Mouse (Mus musculus): ENCODE data around the gene Prss16. TPM values are rescaled to one million over a fixed set of nuclear protein-coding genes. Genes with fewer than 3 reads are reported as not detected.

Prss16 gene
- 0.69 and 0.95 TPM in 2 replicates for polyA plus RNA-seq (2016; fragmentation: Nextera tagmentation; extraction: Ambion mirVana)

DNA sequence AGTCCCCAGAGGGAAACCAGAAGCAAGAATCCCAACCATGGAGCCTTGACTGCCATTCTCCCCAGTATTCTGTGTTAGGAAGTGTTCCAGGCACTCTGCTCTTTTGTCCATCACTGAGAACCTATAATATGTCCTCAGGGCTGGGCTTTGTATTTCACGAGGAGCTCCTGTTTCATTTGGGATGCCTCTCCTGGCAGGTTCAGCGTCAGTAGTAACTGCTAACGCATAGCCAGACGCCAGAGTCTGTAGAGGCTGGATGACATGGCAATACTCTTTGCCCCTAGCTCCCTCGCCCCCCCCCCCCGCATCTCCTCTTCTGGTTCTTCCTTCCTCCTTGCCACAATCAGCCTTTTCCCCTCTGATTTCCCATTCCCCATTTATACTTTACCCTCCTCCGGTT is at the start of gene Prss16:
Gene Prss16 (minus strand): TSS at position 101 of the 400 bp plus-strand sequence.
- 30% methylated on average over 5 of the region's 7 CpGs for WGBS
- Histone ChIP-seq H3K4me3 (no peak within 1 kb of the TSS), H3K9ac (no peak within 1 kb of the TSS), H3K9me3 (no peaks in the 10 kb centered on the region), H3K4me1 (peaks cover 16% of the 10 kb centered on the region; the same call in 1 of the 2 replicates), H3K27me3 (peaks cover 88% of the 10 kb centered on the region), H3K4me2 (replicated peaks) (no peak within 1 kb of the TSS), H3K36me3 (no peaks in the 10 kb centered on the region), H3K27ac (no peak within 1 kb of the TSS)
- no peak for ATAC-seq (ENCODE audit: insufficient number of reproducible peaks, insufficient read depth, low FRiP score, low TSS enrichment)

DNA sequence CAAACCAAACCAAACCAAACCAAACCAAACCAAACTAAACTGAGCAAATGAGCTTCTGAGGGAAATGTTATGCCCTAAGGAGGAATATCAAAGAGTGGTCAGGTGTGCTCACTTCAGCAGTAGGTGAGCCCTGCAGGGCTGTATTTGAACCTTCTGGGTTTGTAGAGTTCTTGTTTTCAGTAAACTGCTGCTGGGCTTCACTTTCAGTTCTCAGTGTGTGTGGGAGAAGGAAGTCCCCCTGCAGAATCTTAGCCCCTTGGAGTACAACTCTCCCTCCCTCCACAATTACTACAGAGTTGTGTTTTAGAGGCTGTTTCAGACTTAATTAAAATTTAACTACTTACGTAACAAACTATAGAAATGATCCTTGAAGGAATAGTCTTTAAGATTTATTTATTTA is 44.2 kb upstream of the Prss16 start:
- no peak for ATAC-seq (ENCODE audit: insufficient number of reproducible peaks, insufficient read depth, low FRiP score, low TSS enrichment)
- no peak overlapping the region for H3K27ac ChIP-seq
- 96% methylated on average over 1 of the region's 1 CpGs for WGBS

DNA sequence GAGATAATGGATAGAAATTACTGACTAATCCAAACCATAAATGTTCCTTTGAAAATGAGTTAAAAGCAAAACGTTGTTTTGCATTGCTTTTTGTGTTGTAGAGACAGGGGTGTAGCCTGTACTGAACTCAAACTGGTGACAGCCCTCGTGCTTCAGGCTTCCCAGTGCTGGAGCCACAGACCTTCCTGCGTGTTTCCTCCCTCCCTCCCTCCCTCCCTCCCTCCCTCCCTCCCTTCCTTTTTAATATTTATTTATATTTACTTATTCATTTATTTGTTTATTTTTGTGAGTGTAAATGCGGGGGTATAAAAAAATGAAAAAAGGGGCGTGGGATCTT is 41.9 kb upstream of the Prss16 start:
- no peaks in the 10 kb centered on the region for H3K9me3 ChIP-seq
- H3K4me1 ChIP-seq, result peaks cover 2% of the 10 kb centered on the region; the same call in 1 of the 2 replicates
- H3K4me2 ChIP-seq (replicated peaks), result peak overlapping the region; percentile 58
- H3K9ac ChIP-seq, result no peak overlapping the region
- ATAC-seq (ENCODE audit: insufficient number of reproducible peaks, insufficient read depth, low FRiP score, low TSS enrichment), result no peak
- H3K4me3 ChIP-seq, result peak overlapping the region; percentile 46
- WGBS, result 13% methylated on average over 5 of the region's 5 CpGs
- no peaks in the 10 kb centered on the region for H3K27me3 ChIP-seq
- H3K36me3 ChIP-seq, result no peaks in the 10 kb centered on the region
- H3K27ac ChIP-seq, result no peak overlapping the region; the same call in 1 of the 2 replicates

More for the DNA sequence above, 44.2 kb upstream of the Prss16 start:
- Histone ChIP-seq H3K9me3 (no peaks in the 10 kb centered on the region), H3K36me3 (no peaks in the 10 kb centered on the region), H3K27me3 (no peaks in the 10 kb centered on the region), H3K4me1 (peaks cover 2% of the 10 kb centered on the region; the same call in 1 of the 2 replicates), H3K9ac (no peak overlapping the region), H3K4me3 (no peak overlapping the region), H3K4me2 (replicated peaks) (no peak overlapping the region)

DNA sequence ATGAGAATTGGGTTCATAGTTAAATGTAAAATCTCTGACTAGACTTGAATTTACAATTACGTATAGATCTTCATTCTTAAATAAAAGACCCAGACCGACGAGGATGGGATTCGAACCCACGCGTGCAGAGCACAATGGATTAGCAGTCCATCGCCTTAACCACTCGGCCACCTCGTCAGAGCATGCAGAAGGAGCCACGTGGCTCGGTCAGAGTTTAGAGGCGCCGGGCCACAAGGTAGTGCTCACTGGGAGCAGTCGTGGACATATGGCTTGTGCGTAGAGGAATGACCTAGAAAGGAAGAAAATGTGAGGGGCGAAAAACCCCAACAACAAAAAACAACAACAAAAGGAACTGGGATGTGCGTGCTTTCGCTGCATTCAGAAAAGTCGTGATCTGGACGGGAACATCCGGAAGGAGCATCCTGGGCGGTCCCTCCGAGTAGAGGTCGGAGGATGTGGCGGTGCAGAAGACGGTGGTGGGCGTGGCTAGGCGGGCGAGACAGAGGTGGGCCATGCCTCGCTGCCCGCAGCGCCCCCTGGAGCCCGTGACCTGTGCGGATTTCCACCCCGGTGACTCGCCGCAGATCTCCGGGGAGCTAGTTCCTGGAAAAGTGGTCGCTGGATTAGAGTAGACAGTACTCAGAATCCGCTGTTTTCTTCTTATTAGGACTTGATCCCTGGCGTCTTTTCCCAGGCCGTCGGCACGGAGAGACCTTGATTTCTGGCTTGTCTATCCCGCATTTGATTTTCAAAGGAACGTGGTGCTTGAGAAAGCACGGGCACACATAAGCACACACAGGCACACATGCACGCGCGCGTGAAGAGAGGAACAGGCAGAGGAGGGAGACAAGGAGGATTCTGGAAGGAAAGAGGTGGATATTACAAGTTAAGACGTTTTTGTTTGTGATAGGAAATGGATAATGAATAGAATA is 41.3 kb upstream of the Prss16 start:
- ATAC-seq (ENCODE audit: insufficient number of reproducible peaks, insufficient read depth, low FRiP score, low TSS enrichment), result peak; percentile 91
- Histone ChIP-seq H3K27ac (peak overlapping the region; percentile 83), H3K4me2 (replicated peaks) (peak overlapping the region; percentile 58), H3K9me3 (no peaks in the 10 kb centered on the region), H3K4me3 (peak overlapping the region; percentile 46), H3K27me3 (no peaks in the 10 kb centered on the region), H3K4me1 (peaks cover 2% of the 10 kb centered on the region; the same call in 1 of the 2 replicates), H3K9ac (peak overlapping the region; percentile 61; the same call in 1 of the 2 replicates), H3K36me3 (no peaks in the 10 kb centered on the region)
- under 1% methylated on average over 52 of the region's 52 CpGs for WGBS

DNA sequence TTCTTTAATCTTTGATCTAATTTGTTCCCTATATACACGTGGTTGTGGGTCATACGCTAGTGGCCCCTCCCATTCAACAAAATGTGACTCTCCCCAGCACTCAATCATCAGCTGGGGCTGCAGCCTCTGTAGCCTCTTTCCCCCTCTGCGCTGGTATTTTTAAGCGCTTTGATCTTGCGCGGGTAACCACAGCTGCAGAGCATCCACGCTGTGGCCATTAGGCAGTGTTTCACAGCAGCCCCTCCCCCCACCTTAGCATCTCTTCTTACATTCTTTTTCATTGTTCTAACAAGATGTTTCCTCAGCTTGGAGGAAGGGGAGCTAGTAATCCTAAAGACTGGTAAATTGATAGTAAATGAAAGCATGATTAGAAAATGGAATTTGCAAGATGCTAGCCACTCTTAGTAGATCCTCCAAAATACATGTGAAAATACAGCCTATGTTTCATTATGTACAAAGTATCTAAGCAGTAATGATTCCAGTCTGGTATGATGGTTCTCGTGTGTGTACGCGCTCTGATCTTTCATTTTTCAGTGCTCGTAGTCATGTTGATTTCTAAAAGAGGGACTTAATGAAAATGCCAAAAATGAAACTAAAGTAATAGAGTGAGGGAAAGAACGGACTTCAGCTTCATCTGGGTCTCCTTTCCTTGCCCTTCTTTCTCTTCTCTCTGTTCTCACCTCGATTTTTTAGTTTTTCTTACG is 40.3 kb upstream of the Prss16 start:
- Histone ChIP-seq H3K4me2 (replicated peaks) (peak overlapping the region; percentile 58), H3K9ac (peak overlapping the region; percentile 28; the same call in 1 of the 2 replicates), H3K27me3 (no peaks in the 10 kb centered on the region), H3K9me3 (no peaks in the 10 kb centered on the region), H3K4me1 (peaks cover 2% of the 10 kb centered on the region; the same call in 1 of the 2 replicates), H3K27ac (peak overlapping the region; percentile 83), H3K36me3 (no peaks in the 10 kb centered on the region), H3K4me3 (peak overlapping the region; percentile 46)
- peak; percentile 42 for ATAC-seq (ENCODE audit: insufficient number of reproducible peaks, insufficient read depth, low FRiP score, low TSS enrichment)
- WGBS, result under 1% methylated on average over 14 of the region's 14 CpGs

DNA sequence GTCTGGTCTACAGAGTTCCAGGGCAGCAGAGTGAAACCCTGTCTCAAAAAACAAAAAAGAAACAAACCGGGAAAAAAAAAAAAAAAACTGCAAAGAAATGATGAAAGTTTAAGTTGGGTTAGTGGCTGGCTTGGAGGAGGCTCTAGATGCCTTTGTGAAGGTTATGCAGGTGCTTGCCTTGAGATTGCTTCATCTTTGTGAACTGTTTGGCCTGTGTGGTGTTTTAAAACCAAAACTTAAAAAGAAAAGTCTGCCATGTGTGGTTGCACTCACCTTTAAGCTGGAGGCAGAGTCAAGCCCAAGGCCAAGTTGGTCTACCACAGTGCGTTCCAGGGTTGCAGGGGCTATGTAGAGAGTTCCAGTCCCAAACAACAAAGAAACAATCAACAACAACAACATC is 39.5 kb upstream of the Prss16 start:
- 81% methylated on average over 2 of the region's 2 CpGs for WGBS
- Histone ChIP-seq H3K9ac (no peak overlapping the region), H3K4me3 (no peak overlapping the region), H3K9me3 (no peaks in the 10 kb centered on the region), H3K4me2 (replicated peaks) (no peak overlapping the region), H3K27ac (no peak overlapping the region), H3K4me1 (peaks cover 5% of the 10 kb centered on the region; the same call in 1 of the 2 replicates), H3K36me3 (no peaks in the 10 kb centered on the region), H3K27me3 (no peaks in the 10 kb centered on the region)
- no peak for ATAC-seq (ENCODE audit: insufficient number of reproducible peaks, insufficient read depth, low FRiP score, low TSS enrichment)

DNA sequence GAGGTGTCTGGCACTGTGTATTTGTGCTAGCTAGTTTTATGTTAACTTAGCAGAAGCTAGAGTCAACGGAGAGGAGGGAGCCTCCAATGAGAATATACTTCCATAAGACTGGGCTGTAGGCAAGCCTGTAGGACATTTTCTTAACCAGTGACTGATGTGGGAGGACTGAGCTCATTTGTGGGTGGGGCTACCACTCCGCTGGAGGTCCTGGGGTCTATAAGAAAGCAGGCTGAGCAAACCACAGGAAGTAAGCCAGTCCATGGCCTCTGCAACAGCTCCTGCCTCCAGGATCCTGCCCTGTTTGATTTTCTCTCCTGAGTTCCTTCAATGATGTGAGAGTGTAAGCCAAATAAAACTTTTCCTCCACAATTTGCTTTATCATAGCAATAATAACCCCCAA is 35.8 kb upstream of the Prss16 start:
- H3K27ac ChIP-seq, result no peak overlapping the region
- H3K4me3 ChIP-seq, result no peak overlapping the region
- H3K4me1 ChIP-seq, result peaks cover 10% of the 10 kb centered on the region; the same call in 1 of the 2 replicates
- no peaks in the 10 kb centered on the region for H3K27me3 ChIP-seq
- no peak overlapping the region for H3K9ac ChIP-seq
- H3K9me3 ChIP-seq, result no peaks in the 10 kb centered on the region
- no peaks in the 10 kb centered on the region for H3K36me3 ChIP-seq
- no peak for ATAC-seq (ENCODE audit: insufficient number of reproducible peaks, insufficient read depth, low FRiP score, low TSS enrichment)
- H3K4me2 ChIP-seq (replicated peaks), result no peak overlapping the region
- WGBS, result 55% methylated on average over 2 of the region's 2 CpGs

DNA sequence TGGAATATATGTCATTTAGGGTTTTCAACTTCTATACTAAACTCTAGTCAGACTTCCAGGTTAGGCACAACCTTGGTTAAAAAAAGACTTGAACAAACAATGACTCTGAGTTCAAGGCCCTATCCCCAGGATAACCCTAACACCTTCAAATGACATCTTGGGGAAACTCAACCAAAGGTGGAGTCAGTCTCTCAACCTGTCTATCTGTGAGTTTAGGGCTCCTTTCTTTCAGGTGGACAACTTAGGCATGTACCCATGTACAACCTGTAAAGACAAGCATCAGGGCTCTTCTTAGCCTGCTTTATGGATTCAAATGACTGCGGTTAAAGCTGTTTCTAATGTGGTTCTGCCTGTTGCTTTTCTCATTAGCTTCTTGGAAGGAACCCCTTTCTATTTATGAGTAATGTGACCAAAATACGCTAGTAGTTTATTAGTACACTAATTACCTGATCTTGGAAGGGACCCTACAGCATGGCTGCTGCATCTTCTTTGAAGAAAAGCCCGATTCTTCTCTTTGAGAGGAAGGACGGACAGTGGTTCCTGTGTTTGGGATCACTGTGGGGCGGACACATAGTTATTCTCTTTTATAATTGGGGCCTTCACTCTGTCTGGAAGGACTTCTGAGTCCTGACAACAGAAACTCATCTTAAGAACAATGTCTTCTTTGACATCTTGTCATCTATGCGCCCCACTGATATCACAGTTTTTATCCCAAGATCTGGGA is 35.1 kb upstream of the Prss16 start:
- no peak for ATAC-seq (ENCODE audit: insufficient number of reproducible peaks, insufficient read depth, low FRiP score, low TSS enrichment)
- H3K27me3 ChIP-seq, result no peaks in the 10 kb centered on the region
- peaks cover 16% of the 10 kb centered on the region; the same call in 1 of the 2 replicates for H3K4me1 ChIP-seq
- H3K9me3 ChIP-seq, result no peaks in the 10 kb centered on the region
- H3K4me3 ChIP-seq, result peak overlapping the region; percentile 38; the same call in 1 of the 2 replicates
- H3K9ac ChIP-seq, result no peak overlapping the region
- H3K36me3 ChIP-seq, result no peaks in the 10 kb centered on the region
- WGBS, result 79% methylated on average over 6 of the region's 6 CpGs
- peak overlapping the region; percentile 54 for H3K4me2 ChIP-seq (replicated peaks)
- no peak overlapping the region; the same call in 1 of the 2 replicates for H3K27ac ChIP-seq

DNA sequence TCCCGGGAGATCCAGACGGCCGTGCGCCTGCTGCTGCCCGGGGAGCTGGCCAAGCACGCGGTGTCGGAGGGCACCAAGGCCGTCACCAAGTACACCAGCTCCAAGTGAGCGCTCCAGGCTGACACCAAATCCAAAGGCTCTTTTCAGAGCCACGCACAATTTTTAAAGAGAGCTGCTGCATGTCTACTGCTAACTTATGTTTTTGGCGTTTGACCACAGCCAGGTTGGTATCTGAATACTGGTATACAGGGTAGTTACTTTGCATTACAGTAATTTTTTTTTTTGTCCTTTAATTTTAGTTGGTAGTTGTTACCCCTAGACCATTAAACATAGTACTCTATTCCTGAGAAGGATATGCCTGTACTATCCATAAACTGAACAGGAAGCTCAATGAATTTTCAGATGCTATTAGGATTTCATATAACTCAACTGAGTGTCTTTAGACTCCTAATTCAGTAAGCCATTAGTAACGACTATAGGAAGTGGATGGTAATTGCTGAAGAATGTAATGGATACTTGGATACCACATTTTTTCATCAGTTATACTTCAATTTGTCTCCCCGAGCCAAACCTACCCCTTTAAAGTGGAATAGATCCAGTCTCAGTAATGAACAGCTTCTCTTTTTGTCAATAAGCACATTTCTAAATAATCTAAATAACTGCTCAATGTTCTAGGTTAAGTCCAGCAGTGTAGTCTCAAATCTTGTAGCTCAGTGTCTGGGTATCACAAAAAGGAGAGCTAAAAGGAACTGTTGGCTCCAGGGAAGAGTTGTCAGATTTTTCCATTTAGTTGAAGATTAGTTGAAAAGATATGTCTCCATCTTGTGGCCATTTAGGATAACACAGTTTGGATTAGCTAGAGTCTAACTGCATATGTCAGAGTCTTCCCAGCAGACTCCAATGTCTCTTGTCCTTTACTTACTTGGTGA is 34.2 kb upstream of the Prss16 start:
- Histone ChIP-seq H3K4me1 (peaks cover 13% of the 10 kb centered on the region; the same call in 1 of the 2 replicates), H3K27me3 (no peaks in the 10 kb centered on the region), H3K9ac (peak overlapping the region; percentile 36; the same call in 1 of the 2 replicates), H3K4me3 (peak overlapping the region; percentile 38), H3K36me3 (no peaks in the 10 kb centered on the region), H3K4me2 (replicated peaks) (peak overlapping the region; percentile 54), H3K9me3 (no peaks in the 10 kb centered on the region), H3K27ac (peak overlapping the region; percentile 84)
- ATAC-seq (ENCODE audit: insufficient number of reproducible peaks, insufficient read depth, low FRiP score, low TSS enrichment), result peak; percentile 8; the same call in 1 of the 2 replicates
- under 1% methylated on average over 13 of the region's 14 CpGs for WGBS

Measured in embryonic facial prominence, embryonic 12.5 days (tissue).